Mouse (Mus musculus) spleen, adult 2 months (tissue): ENCODE results near the gene Phactr3.

Source experiments
- CTCF ChIP-seq: fragments of 200-500 bp; IDR thresholded peaks from 2 replicates; pipeline ENCODE4 v1.5.1; 2011; ENCODE audit warnings: mild to moderate bottlenecking, inconsistent platforms; ENCODE audit not compliant: insufficient read depth, insufficient read length, insufficient replicate concordance; ENCODE audit errors: extremely low read depth
- POLR2A ChIP-seq: fragments of 200-500 bp; IDR thresholded peaks from 2 replicates; pipeline ENCODE4 v1.6.1; 2011; ENCODE audit warnings: low read depth, low read length, inconsistent platforms

GRCm38 (mm10) chr2:178155176-178155916 is 36.6 kb downstream of the Phactr3 start:
- TF ChIP-seq CTCF (no peak), POLR2A (no peak)
